Mouse (Mus musculus) forebrain, embryonic 14.5 days (tissue): ENCODE measurements at regions not wholly inside any gene's neighbourhood (a gene's known extent, or its start where the extent isn't known, plus 50 kb on each side); places are given as distances from the start of the nearest gene placed in this dataset.

Source experiments
- ATAC-seq: fragments of 200-750 bp; cut with Nextera tagmentation; 2 replicates; pipeline ENCODE4 v1.8.0; 2017; ENCODE audit warnings: mild to moderate bottlenecking, moderate library complexity
- DNase-seq: peaks from one replicate; pipeline ENCODE4 v3.0.0-alpha.2; 2015; ENCODE audit warnings: low spot score
- H3K27ac ChIP-seq: fragments of 300-500 bp; sonication (generic); 2 replicates; pipeline ENCODE4 v1.5.1; 2014; ENCODE audit warnings: low read depth, mild to moderate bottlenecking, control low read depth, low read length, moderate library complexity
- H3K27me3 ChIP-seq: fragments of 300-500 bp; sonication (generic); replicated peaks from 2 replicates; pipeline ENCODE4 v1.6.1; 2014; ENCODE audit warnings: low read length, control low read depth, mixed read lengths; ENCODE audit not compliant: control insufficient read depth, insufficient read depth
- H3K36me3 ChIP-seq: fragments of 300-500 bp; sonication (generic); 2 replicates; pipeline ENCODE4 v1.6.1; 2014; ENCODE audit warnings: low read length, control low read depth; ENCODE audit not compliant: control insufficient read depth, insufficient read depth
- H3K4me1 ChIP-seq: fragments of 300-500 bp; sonication (generic); 2 replicates; pipeline ENCODE4 v1.6.1; 2014; ENCODE audit warnings: antibody characterized with exemption, low read length, control low read depth; ENCODE audit not compliant: control insufficient read depth, insufficient read depth
- H3K4me2 ChIP-seq: fragments of 300-500 bp; sonication (generic); 2 replicates; pipeline ENCODE4 v1.6.1; 2014; ENCODE audit warnings: mild to moderate bottlenecking, control low read depth, low read length
- H3K4me3 ChIP-seq: fragments of 300-500 bp; sonication (generic); 2 replicates; pipeline ENCODE4 v1.5.1; 2014; ENCODE audit warnings: low read depth, low read length, control low read depth
- H3K9ac ChIP-seq: fragments of 300-500 bp; sonication (generic); 2 replicates; pipeline ENCODE4 v1.6.1; 2014; ENCODE audit warnings: mild to moderate bottlenecking, low read length, control low read depth, moderate library complexity
- H3K9me3 ChIP-seq: fragments of 300-500 bp; sonication (generic); replicated peaks from 2 replicates; pipeline ENCODE4 v1.6.1; 2016; ENCODE audit warnings: low read length, control low read depth, mixed read lengths; ENCODE audit not compliant: control insufficient read depth
- WGBS: fragments of 180-500 bp; shearing (Covaris S2); extraction: QIAGEN DNeasy Blood & Tissue Kit; methylation state at CpG from one replicate; pipeline ENCODE4 v1.1.7; 2014; 5-methylcytosine and 5-hydroxymethylcytosine counted together

GRCm38 (mm10) chr5:62997464-62997863 lies 183.8 kb downstream of the Dthd1 start:
- no peaks in the 10 kb centered on the region for H3K27me3 ChIP-seq
- no peaks in the 10 kb centered on the region for H3K36me3 ChIP-seq
- ATAC-seq = no peak
- H3K4me3 ChIP-seq = no peak overlapping the region
- WGBS = 93% methylated on average over 1 of the region's 1 CpGs
- H3K9me3 ChIP-seq = no peaks in the 10 kb centered on the region
- no peak overlapping the region for H3K27ac ChIP-seq
- H3K9ac ChIP-seq = no peak overlapping the region
- no peak overlapping the region for H3K4me2 ChIP-seq
- DNase-seq = no peak
- no peaks in the 10 kb centered on the region for H3K4me1 ChIP-seq

- H3K4me1 ChIP-seq = no peaks in the 10 kb centered on the region
- no peaks in the 10 kb centered on the region for H3K9me3 ChIP-seq
- DNase-seq (no peak), ATAC-seq (no peak)
- WGBS = 89% methylated on average over 2 of the region's 2 CpGs
- no peak overlapping the region for H3K9ac ChIP-seq
- H3K4me2 ChIP-seq = no peak overlapping the region
- no peak overlapping the region for H3K4me3 ChIP-seq
- no peak overlapping the region for H3K27ac ChIP-seq
- H3K27me3 ChIP-seq = no peaks in the 10 kb centered on the region
- no peaks in the 10 kb centered on the region for H3K36me3 ChIP-seq
These were observed 220.8 kb downstream of the Dthd1 start for GRCm38 (mm10) chr5:63034446-63034845.

DNA sequence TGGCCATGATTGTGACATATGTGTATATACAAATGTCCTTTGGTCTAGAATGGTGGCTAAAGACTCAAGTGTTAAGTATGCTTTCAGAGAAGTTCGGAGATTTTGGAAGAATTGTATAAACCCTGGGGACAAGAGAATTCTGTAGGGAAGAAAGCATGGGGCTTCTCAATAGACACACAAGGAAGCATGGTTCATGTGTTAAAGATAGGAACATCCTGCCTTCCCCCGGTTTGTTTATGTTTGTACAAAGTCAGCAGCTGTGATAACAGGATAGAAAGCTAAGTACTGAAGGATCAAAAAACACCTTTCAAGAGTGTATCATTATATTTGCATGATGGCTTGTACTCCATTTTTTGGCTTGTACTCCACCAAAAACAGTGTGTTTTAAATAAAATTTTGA lies 232.1 kb downstream of the Dthd1 start:
- no peak overlapping the region for H3K4me2 ChIP-seq
- no peak for ATAC-seq
- H3K36me3 ChIP-seq = no peaks in the 10 kb centered on the region
- no peak overlapping the region for H3K4me3 ChIP-seq
- no peak for DNase-seq
- no peaks in the 10 kb centered on the region for H3K4me1 ChIP-seq
- no peak overlapping the region for H3K27ac ChIP-seq
- no peaks in the 10 kb centered on the region for H3K27me3 ChIP-seq
- H3K9me3 ChIP-seq = no peaks in the 10 kb centered on the region
- H3K9ac ChIP-seq = no peak overlapping the region
- 90% methylated on average over 2 of the region's 2 CpGs for WGBS

DNA sequence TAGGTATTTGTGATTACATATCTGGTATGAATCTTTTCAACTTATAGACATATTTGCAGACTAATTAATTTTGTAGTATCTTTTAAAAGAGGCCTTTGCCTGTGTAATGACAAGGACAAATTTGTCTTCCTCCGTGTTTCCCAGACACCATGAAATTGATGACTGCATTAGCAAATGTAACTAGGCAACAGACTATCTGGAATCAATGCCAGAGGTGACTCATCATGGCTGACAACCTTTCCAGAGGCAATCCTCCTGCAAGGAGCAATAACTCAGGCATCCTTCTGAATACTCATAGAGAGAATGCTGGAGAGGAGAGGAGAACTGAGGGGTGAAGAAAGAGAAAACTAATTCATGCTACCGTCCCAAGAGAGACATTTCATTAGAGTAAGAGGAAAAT lies 249.7 kb downstream of the Dthd1 start:
- DNase-seq = peak; percentile 3
- H3K4me1 ChIP-seq = no peaks in the 10 kb centered on the region
- WGBS = 76% methylated on average over 2 of the region's 2 CpGs
- no peak overlapping the region for H3K4me2 ChIP-seq
- no peaks in the 10 kb centered on the region for H3K36me3 ChIP-seq
- H3K27ac ChIP-seq = no peak overlapping the region
- H3K9me3 ChIP-seq = no peaks in the 10 kb centered on the region
- no peak overlapping the region for H3K4me3 ChIP-seq
- H3K27me3 ChIP-seq = no peaks in the 10 kb centered on the region
- no peak for ATAC-seq
- H3K9ac ChIP-seq = no peak overlapping the region

GRCm38 (mm10) chr5:63066872-63067271 lies 253.2 kb downstream of the Dthd1 start:
- Histone ChIP-seq H3K4me2 (no peak overlapping the region), H3K27ac (no peak overlapping the region), H3K9me3 (no peaks in the 10 kb centered on the region), H3K4me1 (no peaks in the 10 kb centered on the region), H3K4me3 (no peak overlapping the region), H3K27me3 (no peaks in the 10 kb centered on the region), H3K9ac (no peak overlapping the region), H3K36me3 (no peaks in the 10 kb centered on the region)
- WGBS = 57% methylated on average over 1 of the region's 1 CpGs
- ATAC-seq = no peak
- no peak for DNase-seq

DNA sequence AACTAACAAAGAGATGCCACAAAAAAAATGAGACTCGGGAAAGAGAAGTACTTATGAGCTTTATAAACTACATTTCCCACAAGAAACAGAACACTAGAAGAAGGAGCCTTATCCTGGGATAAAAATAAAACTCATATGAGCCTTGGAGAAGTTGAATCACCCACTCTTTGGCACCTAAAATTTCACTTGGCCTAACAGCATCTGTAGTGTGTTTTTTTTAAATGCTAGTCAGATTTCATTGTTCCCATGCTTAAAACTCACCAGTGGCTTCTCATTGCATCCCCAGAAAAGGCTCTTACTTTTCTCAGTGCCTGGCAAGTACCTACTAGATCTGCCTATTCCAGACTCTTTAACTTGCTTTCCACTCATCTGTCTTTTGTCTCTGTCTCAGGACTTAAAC lies 284.5 kb downstream of the Dthd1 start:
- Histone ChIP-seq H3K27ac (no peak overlapping the region), H3K9ac (no peak overlapping the region), H3K4me2 (no peak overlapping the region), H3K36me3 (no peaks in the 10 kb centered on the region), H3K4me3 (no peak overlapping the region), H3K9me3 (no peaks in the 10 kb centered on the region), H3K27me3 (no peaks in the 10 kb centered on the region), H3K4me1 (no peaks in the 10 kb centered on the region)
- WGBS = 76% methylated on average over 1 of the region's 1 CpGs
- no peak for ATAC-seq
- DNase-seq = no peak

DNA sequence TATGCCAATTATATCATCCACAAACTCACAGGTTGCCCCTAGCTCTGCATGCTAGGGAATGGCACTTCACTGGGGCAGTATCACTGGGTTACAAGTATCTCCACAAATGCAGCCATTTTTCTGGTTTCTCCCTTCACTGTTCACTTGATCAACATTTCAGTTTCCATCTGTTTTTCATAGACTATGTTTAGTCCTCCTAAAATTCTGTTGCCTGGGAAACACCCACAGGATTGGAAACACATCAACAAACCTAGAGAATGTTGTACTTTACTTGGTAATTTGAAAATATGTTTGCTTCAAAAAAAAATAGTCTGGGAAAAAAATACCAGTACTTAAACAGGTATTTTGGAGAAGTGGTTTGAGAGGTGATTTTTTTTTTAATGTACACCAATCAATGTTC lies 318.9 kb downstream of the Dthd1 start:
- no peaks in the 10 kb centered on the region for H3K36me3 ChIP-seq
- no peaks in the 10 kb centered on the region for H3K9me3 ChIP-seq
- H3K27ac ChIP-seq = no peak overlapping the region
- H3K9ac ChIP-seq = no peak overlapping the region
- ATAC-seq (no peak), DNase-seq (no peak)
- H3K27me3 ChIP-seq = no peaks in the 10 kb centered on the region
- no peak overlapping the region for H3K4me3 ChIP-seq
- no peaks in the 10 kb centered on the region for H3K4me1 ChIP-seq
- H3K4me2 ChIP-seq = no peak overlapping the region

GRCm38 (mm10) chr5:63137957-63138356 lies 324.3 kb downstream of the Dthd1 start:
- Histone ChIP-seq H3K4me1 (no peaks in the 10 kb centered on the region), H3K9ac (no peak overlapping the region), H3K36me3 (no peaks in the 10 kb centered on the region), H3K27ac (no peak overlapping the region), H3K4me2 (no peak overlapping the region), H3K4me3 (no peak overlapping the region), H3K27me3 (no peaks in the 10 kb centered on the region), H3K9me3 (no peaks in the 10 kb centered on the region)
- ATAC-seq = no peak
- no peak for DNase-seq

- H3K9ac ChIP-seq = no peak overlapping the region
- H3K4me2 ChIP-seq = no peak overlapping the region
- ATAC-seq (no peak), DNase-seq (peak; percentile 39)
- H3K4me3 ChIP-seq = no peak overlapping the region
- no peak overlapping the region for H3K27ac ChIP-seq
- no peaks in the 10 kb centered on the region for H3K27me3 ChIP-seq
- H3K36me3 ChIP-seq = no peaks in the 10 kb centered on the region
- H3K9me3 ChIP-seq = no peaks in the 10 kb centered on the region
- H3K4me1 ChIP-seq = no peaks in the 10 kb centered on the region
- 69% methylated on average over 2 of the region's 2 CpGs for WGBS
These were observed 356.1 kb downstream of the Dthd1 start for GRCm38 (mm10) chr5:63169687-63170086.

DNA sequence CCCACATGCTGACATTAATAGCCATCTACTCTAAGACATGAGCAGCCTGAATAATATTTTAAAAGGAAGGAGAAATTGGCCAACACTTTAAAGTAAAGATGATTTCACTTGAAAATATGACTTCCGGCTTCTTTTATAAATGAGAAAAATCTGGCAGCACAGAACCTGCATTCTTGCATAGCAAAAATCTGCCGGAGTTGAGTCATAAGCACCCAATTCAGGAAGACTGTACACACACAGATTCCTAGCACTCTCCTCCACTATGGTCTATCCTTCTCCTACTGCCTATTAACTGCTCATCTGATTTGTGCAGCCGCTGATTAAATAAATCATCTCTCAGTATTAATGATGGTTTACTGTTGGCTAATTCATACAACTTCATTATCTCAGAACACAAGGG lies 356.9 kb downstream of the Dthd1 start:
- no peaks in the 10 kb centered on the region for H3K4me1 ChIP-seq
- H3K36me3 ChIP-seq = no peaks in the 10 kb centered on the region
- no peak overlapping the region for H3K9ac ChIP-seq
- 92% methylated on average over 3 of the region's 3 CpGs for WGBS
- no peaks in the 10 kb centered on the region for H3K27me3 ChIP-seq
- ATAC-seq = no peak
- H3K4me2 ChIP-seq = no peak overlapping the region
- H3K4me3 ChIP-seq = no peak overlapping the region
- H3K27ac ChIP-seq = no peak overlapping the region
- H3K9me3 ChIP-seq = no peaks in the 10 kb centered on the region
- DNase-seq = no peak
